Mouse (Mus musculus): ENCODE data around the gene Camta1.
A peak's percentile ranks its signal among the peaks of the same experiment; 100 is the strongest.

The Camta1 gene

DNA sequence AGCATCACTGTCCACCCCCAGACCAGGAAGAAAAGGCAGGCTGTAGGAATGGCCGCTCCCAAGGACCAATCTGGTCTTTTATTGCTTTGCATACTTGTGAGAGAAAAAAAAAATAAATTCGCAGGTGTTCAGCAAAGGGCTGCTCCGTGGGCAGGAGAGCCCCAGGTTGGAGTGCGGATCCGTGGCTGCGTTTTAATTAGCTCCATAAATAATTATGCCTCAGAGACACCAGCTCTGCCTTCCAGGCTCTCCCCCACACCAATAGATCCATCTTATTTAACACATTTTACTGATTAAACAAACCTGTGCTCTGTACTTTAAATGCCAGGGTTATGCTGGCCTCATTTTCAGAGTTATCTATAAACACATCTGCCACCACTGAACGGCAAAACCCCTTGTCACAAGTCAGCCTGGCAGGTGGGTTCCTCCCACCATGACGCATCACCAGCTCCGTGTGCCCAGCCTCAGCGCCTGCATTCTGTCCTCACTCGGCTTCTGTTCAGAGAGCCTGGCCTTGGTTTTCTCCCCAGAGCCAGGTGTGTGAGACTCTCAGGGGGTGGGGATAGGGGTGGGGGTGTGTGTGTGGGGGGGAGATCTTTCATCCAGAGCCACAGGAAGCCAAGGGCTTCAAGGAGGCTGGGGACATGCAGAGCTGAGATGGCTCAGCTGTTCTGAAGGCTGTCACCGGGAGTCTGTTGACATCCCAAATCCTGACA, 475.5 kb downstream of the Camta1 start:
- DNase-seq (ENCODE audit: low spot score), result no peak

DNA sequence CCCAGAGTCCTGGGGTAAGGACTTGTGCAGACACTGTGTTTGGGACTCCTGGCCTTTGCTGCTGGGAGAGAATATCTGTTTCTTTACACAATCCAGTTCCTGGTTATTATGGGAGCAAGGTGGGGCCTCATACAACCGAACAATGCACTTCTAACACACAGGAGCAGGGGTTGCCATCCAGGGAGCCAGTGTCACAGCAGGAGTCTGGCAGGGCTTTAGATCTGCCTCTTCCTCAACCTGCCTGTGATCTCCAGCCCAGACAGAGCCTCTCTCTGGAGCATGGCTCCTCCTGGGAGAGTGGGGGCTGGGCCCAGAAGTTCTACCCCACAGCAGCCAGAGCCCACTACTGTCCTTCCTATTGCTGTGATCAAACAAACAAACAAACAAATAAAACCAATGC, 483.9 kb downstream of the Camta1 start:
- no peak for DNase-seq (ENCODE audit: low spot score)

- DNase-seq (ENCODE audit: low spot score), result no peak
Observed at GRCm38 (mm10) chr4:151376234-151376633, 485.4 kb downstream of the Camta1 start.

GRCm38 (mm10) chr4:151372855-151373566, 488.7 kb downstream of the Camta1 start:
- no peak for DNase-seq (ENCODE audit: low spot score)

DNA sequence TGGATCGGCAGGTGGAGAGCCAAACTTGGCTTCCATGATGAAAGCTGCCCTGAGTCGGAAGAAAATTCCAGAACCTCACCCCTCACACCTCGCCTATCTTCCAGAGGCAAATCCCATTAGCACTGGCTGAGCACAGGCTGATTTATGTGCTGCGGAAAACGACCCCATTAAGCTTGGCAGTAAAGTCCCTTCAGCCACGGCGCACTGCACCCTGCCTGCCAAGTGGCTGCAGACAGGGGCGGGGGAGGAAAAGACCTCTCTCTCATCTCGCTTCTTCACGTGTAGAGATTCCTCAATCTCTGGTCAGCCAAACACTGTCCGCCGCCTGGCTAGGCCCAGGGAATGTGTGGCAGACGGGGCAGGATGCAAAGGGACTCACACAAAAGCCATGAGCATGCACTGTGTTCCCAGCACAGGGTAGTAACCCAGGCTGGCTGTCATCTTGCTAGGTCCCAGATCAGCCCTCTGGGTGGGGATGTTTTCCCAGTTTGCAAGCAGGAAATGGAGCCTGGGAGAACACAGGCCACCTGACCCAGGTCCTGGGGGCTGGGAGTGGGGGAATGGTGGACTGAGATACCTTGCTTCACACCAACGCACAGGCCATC, 494.6 kb downstream of the Camta1 start:
- DNase-seq (ENCODE audit: low spot score), result no peak

GRCm38 (mm10) chr4:151360976-151361673, 500.6 kb downstream of the Camta1 start:
- DNase-seq (ENCODE audit: low spot score), result no peak

DNA sequence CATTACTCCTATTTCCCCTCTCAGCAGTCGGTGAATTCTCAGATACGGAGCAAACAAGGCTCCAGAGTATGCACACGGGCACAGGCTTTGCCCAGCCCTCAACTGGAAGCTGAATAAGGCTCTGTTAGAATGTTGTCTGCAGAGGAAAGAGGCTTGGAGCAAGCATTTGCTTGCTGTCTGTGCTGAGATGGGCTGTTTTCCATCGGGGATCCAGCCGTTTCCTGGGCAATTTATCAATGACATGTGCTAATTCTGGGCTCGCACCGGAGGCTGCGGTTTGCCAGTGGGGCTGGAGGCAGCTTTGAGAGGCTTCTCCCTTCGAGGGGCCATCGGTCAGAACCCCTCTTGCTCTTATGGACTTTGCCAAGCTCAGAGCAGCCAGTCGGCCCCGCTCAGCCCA, 506.2 kb downstream of the Camta1 start:
- DNase-seq (ENCODE audit: low spot score), result no peak

GRCm38 (mm10) chr4:151352791-151353190, 508.9 kb downstream of the Camta1 start:
- no peak for DNase-seq (ENCODE audit: low spot score)

DNA sequence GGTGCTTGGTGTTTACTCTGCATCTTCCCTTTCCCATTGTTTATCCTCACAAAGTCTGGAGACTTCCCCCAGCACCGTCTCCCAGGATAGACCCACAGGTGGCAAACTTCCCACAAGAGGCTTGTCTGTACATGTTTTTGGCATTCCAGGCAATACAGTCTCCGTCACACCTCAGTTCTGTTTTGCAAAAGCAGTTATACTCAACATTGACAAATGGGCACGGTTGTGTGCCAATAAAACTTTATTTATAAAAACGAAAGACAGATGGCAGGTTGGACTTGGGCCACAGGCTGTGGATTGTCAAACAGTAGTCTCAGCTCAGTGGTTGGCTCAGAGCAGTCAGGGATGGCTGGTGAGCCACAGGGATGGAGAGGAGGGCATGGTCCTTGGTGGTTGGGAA, 509.4 kb downstream of the Camta1 start:
- DNase-seq (ENCODE audit: low spot score), result no peak

- no peak for DNase-seq (ENCODE audit: low spot score)
Observed at GRCm38 (mm10) chr4:151351757-151352156, 509.9 kb downstream of the Camta1 start.

DNA sequence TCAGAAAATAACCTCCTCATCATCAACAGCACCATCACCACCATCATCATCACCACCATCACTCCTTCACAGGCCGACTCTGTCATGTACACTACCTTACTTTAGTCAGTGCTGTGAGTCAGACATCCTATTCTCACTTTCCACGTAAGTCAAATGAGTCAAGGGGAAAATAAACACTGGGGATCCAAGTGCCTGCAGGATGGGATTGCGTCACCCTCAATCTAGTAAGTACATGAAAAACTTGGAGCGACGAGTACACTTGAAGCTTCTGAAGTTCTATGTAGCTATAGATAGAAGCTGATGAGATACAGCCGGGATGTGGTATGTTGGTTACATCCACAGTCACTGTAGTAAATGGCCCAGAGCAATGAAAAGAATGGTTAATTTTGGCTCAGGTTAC, 514.1 kb downstream of the Camta1 start:
- DNase-seq (ENCODE audit: low spot score), result peak; percentile 8

DNA sequence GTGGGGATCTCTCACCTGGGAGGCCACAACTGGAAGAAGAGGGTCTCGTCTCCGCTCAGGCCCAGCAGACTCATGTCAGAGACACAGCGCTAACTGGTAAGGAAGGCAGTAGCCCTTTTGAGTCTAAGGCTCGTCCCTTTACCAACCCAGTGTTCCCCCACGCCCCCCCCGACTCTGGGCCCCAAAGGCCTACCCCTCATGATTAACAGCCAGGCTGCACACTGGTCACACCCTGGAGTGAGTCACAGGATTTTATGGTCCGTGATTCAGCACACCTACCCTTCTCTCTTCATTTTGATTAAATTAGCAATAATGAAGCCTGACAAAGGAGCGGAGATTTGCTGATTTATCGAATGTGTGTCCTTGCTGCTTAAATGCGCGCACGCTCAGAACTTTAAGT, 515.0 kb downstream of the Camta1 start:
- DNase-seq (ENCODE audit: low spot score), result no peak

DNA sequence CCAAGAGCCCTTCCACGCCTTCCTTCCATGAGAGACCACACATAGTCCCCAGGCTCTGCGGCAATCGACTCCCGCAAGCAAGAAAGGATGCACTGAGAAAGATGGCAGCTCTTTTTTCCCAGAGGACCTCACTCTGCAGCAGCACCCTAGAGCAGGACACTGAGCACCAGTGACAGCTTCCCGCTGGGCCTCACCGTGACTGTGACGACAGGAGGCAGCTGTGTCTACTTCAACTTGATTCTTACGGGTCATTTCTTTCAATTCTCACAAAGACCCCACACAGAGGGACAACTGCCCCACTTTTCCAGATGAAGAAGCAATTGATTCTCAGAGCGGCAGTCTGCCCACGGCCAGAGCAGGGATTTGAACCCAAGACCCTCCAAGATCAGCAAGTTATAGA, 516.9 kb downstream of the Camta1 start:
- DNase-seq (ENCODE audit: low spot score), result no peak

- no peak for DNase-seq (ENCODE audit: low spot score)
Observed at GRCm38 (mm10) chr4:151339421-151339820, 522.3 kb downstream of the Camta1 start.

- DNase-seq (ENCODE audit: low spot score), result no peak
Observed at GRCm38 (mm10) chr4:151338931-151339330, 522.7 kb downstream of the Camta1 start.

DNA sequence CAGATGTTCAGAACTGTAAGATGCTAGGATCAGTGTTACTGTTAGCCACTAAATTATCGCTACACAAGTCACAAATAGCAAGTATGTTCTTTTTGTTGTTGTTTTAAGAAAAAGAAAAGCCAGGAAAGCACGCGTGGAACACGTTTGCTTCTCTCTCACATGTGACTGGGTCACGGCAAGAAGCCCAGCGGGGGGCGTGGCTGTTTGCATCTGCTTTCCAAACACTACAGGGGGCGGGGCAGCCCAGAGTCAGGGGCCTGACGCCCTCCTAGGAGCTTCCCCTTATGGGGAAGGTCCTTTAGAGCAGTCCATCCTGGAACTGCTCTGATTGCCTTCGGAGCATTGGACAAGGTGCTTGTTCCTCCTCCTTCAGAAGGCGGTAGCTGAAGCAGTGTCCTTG, 524.1 kb downstream of the Camta1 start:
- no peak for DNase-seq (ENCODE audit: low spot score)

DNA sequence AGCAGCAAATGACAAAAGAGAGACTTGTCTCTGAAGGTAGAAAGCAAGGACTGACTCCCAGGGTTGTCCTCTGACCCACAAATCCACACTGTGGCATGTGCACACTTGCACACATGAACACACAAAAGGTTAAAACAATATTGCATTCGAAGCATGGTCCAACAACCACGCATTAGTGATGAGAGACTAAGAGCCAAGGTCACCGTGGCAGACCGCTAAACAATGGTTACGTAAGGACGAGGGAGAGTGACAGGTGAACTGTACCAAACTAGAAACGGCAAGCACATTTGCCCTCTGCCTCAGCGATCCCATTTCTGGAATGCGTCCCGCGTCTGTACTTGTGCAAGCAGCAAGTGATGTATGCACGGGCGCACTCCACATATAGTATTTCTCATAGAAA, 525.3 kb downstream of the Camta1 start:
- no peak for DNase-seq (ENCODE audit: low spot score)

DNA sequence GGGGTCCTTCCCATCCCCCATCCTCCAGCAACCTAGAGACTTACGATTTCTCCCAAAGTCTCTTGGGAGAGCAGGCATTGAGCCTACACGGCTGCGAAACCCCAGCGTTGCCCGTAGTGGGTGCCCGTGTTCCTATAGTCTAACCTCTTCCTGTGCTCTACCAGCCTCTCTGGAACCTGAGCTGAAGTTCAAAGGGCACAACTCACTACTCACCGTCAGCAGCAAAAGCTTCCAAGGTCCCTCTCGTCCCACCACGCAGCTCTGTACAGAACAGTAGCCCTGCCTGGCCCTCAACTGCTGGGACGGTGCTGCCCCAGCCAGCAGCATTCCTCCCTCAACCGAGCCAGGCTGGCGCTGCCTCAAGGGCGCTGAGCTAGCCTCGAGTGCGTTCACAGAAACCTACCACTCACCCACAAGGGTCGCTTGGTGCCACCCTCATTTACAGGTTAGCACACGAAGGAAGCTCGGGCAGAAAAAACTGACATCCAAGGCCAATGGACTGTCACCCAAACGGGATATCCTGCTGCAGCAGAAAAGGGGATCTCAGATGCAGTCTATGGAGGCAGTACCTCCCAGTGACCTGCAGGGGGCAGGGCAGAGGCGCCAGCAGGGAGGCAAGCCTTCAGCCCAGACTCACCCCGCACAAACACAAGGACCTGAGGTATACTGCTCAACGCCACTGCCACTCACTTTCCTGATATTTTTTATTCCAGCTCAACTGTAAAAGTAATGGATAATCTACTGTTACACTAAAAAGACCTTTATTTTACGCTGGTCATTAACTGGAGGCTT, 526.5 kb downstream of the Camta1 start:
- DNase-seq (ENCODE audit: low spot score), result no peak

DNA sequence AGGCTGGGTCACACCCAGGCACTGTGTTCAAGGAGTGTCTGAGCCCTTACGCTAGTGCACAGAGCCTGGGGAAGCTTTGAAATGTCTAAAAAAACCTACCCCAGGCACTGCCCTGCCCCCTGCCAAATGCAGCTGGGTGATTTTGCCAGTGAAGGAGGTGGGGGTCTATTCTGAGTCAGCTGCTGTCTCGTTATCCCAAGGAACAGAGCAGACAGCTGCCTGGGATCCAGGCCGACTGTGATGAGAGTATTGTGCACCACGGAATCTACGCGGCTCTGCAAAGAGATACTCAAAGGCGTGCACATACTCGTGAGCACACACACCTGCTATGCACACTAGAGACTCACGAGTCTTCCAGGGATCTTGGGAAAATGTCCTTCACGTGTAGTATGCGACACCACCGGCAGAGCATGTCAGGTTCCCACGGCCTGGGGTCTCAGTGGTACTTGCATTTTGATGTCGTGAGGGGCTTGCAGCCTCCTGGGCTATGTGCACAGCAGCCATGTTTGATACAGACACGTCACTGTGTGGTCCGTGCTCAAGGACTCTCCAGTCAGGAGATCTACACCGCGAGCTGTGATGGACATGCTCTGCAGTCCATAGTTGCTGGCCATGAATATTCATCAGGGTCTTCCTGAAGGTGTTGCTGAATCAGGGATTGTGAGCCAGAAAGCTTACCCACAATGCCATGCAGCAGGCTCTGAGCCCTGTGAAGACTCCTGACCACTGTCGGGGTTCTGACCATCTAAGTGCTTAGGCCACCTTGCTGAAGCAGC, 529.4 kb downstream of the Camta1 start:
- DNase-seq (ENCODE audit: low spot score), result no peak

- no peak for DNase-seq (ENCODE audit: low spot score)
Observed at GRCm38 (mm10) chr4:151330983-151331382, 530.7 kb downstream of the Camta1 start.

GRCm38 (mm10) chr4:151328071-151328470, 533.6 kb downstream of the Camta1 start:
- DNase-seq (ENCODE audit: low spot score), result no peak

Measured in lung, postnatal 25 days (tissue).